Mouse (Mus musculus) intestine, embryonic 16.5 days (tissue): ENCODE measurements at regions not wholly inside any gene's neighbourhood (a gene's known extent, or its start where the extent isn't known, plus 50 kb on each side); places are given as distances from the start of the nearest gene placed in this dataset.
A peak's percentile ranks its signal among the peaks of the same experiment; 100 is the strongest.

Source experiments
- ATAC-seq: fragments of 200-750 bp; cut with Nextera tagmentation; 2 replicates; pipeline ENCODE4 v1.8.0; 2017; ENCODE audit warnings: moderate TSS enrichment, moderate library complexity
- H3K27ac ChIP-seq: fragments of 300-500 bp; sonication (generic); 2 replicates; pipeline ENCODE4 v1.5.1; 2014; ENCODE audit warnings: mild to moderate bottlenecking, low read length
- H3K27me3 ChIP-seq: fragments of 300-500 bp; sonication (generic); replicated peaks from 2 replicates; pipeline ENCODE4 v1.6.1; 2014; ENCODE audit warnings: low read length, control low read depth, mixed read lengths; ENCODE audit not compliant: control insufficient read depth, insufficient read depth
- H3K36me3 ChIP-seq: fragments of 300-500 bp; sonication (generic); 2 replicates; pipeline ENCODE4 v1.6.1; 2014; ENCODE audit warnings: low read length, control low read depth; ENCODE audit not compliant: control insufficient read depth, insufficient read depth
- H3K4me1 ChIP-seq: fragments of 300-500 bp; sonication (generic); 2 replicates; pipeline ENCODE4 v1.6.1; 2014; ENCODE audit warnings: low read length, control low read depth, mixed read lengths; ENCODE audit not compliant: control insufficient read depth, insufficient read depth
- H3K4me2 ChIP-seq: fragments of 300-500 bp; sonication (generic); 2 replicates; pipeline ENCODE4 v1.6.1; 2014; ENCODE audit warnings: low read depth, low read length, control low read depth
- H3K4me3 ChIP-seq: fragments of 300-500 bp; sonication (generic); 2 replicates; pipeline ENCODE4 v1.5.1; 2014; ENCODE audit warnings: mild to moderate bottlenecking, low read length
- H3K9ac ChIP-seq: fragments of 300-500 bp; sonication (generic); 2 replicates; pipeline ENCODE4 v1.6.1; 2014; ENCODE audit warnings: low read depth, low read length
- H3K9me3 ChIP-seq: fragments of 300-500 bp; sonication (generic); 2 replicates; pipeline ENCODE4 v1.6.1; 2016; ENCODE audit warnings: low read length, control low read depth; ENCODE audit not compliant: control insufficient read depth
- WGBS: fragments of 180-500 bp; shearing (Covaris S2); extraction: QIAGEN DNeasy Blood & Tissue Kit; methylation state at CpG from one replicate; pipeline ENCODE4 v1.1.7; 2014; 5-methylcytosine and 5-hydroxymethylcytosine counted together

GRCm38 (mm10) chr5:100218256-100218851 lies 58.7 kb upstream of the Tmem150c start:
- Histone ChIP-seq H3K4me3 (no peak overlapping the region), H3K36me3 (no peaks in the 10 kb centered on the region), H3K4me1 (no peaks in the 10 kb centered on the region), H3K27ac (no peak overlapping the region), H3K4me2 (no peak overlapping the region), H3K27me3 (no peaks in the 10 kb centered on the region), H3K9ac (no peak overlapping the region), H3K9me3 (no peaks in the 10 kb centered on the region)
- no peak for ATAC-seq
- WGBS: 93% methylated on average over 3 of the region's 3 CpGs

- Histone ChIP-seq H3K36me3 (no peaks in the 10 kb centered on the region), H3K4me2 (no peak overlapping the region), H3K9ac (no peak overlapping the region), H3K27ac (0 out of 2 replicates have a peak overlapping the region, but pooled peaks have one; percentile 7), H3K4me3 (no peak overlapping the region), H3K9me3 (no peaks in the 10 kb centered on the region), H3K27me3 (no peaks in the 10 kb centered on the region), H3K4me1 (no peaks in the 10 kb centered on the region)
- 41% methylated on average over 17 of the region's 17 CpGs for WGBS
- no peak for ATAC-seq
Observed at GRCm38 (mm10) chr5:100217178-100218035, 57.8 kb upstream of the Tmem150c start.

GRCm38 (mm10) chr5:100213901-100214300 lies 54.3 kb upstream of the Tmem150c start:
- Histone ChIP-seq H3K27ac (no peak overlapping the region), H3K4me2 (no peak overlapping the region), H3K4me3 (no peak overlapping the region), H3K9ac (no peak overlapping the region), H3K4me1 (no peaks in the 10 kb centered on the region), H3K36me3 (no peaks in the 10 kb centered on the region), H3K27me3 (no peaks in the 10 kb centered on the region), H3K9me3 (no peaks in the 10 kb centered on the region)
- 72% methylated on average over 8 of the region's 8 CpGs for WGBS
- no peak for ATAC-seq

- Histone ChIP-seq H3K27ac (no peak overlapping the region), H3K4me1 (no peaks in the 10 kb centered on the region), H3K9ac (no peak overlapping the region), H3K27me3 (no peaks in the 10 kb centered on the region), H3K36me3 (no peaks in the 10 kb centered on the region), H3K4me3 (no peak overlapping the region), H3K9me3 (no peaks in the 10 kb centered on the region), H3K4me2 (no peak overlapping the region)
- ATAC-seq: no peak
- WGBS: 60% methylated on average over 5 of the region's 5 CpGs
Observed at GRCm38 (mm10) chr5:100210708-100211107, 51.1 kb upstream of the Tmem150c start.
